Comparison of ENCODE assay signal across 33 mouse cellular contexts in the genomic region with DNA sequence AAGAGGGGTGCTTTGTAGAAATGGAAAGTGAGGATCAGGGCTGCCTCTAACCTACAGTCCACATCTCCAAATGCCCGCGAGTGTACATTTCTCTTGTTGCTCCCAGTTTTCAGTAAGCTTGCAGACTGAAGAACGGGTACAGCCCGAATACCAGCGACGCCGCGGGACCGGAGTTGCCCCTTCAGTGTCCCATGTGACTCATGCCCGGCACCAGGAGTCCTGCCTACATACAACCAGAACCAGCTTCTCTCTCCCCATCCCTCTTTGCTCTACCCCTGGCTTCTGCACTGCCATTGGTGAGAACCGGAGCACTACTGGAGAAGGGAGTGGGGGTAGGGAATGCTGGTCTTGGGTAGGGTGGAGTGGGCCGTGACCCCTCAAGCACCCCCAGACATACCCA. TPM values are rescaled to one million over a fixed set of nuclear protein-coding genes. Genes with fewer than 3 reads are reported as not detected.
"Had no signal": no experiment of that assay in that cellular context is flagged by ENCODE, and none has a peak within 500 bp of the region (broad histone marks: within the 10 kb centered on the region; RNA-seq: fewer than 3 reads in every experiment).

No protein-coding gene starts in this region.

- H3K27me3 ChIP-seq: heart, embryonic 12.5 days; hindbrain, embryonic 13.5 days; hindbrain, embryonic 15.5 days; limb, embryonic 13.5 days; limb, embryonic 15.5 days had no signal

- H3K4me2 ChIP-seq: heart, embryonic 12.5 days; hindbrain, embryonic 13.5 days; hindbrain, embryonic 15.5 days; limb, embryonic 13.5 days; limb, embryonic 15.5 days; liver, embryonic 11.5 days had no signal

- DNase-seq: gastrocnemius, postnatal 14 days; gastrocnemius, postnatal 36 days; heart, adult 2 months; heart, postnatal 10 days; heart, postnatal 36 days; kidney, adult 11 months; kidney, adult 2 months; kidney, adult 9 months; kidney, postnatal 14 days; kidney, postnatal 36 days; layer of hippocampus, adult 9-11 months; layer of hippocampus, postnatal 36 days; left cerebral cortex, postnatal 4 days; lung, adult 18-20 months had no signal

- H3K4me3 ChIP-seq: heart, adult 2 months; heart, embryonic 12.5 days; hindbrain, embryonic 13.5 days; hindbrain, embryonic 15.5 days; limb, embryonic 13.5 days; limb, embryonic 15.5 days had no signal

- ATAC-seq: hindbrain, postnatal 0 days; intestine, embryonic 16.5 days had no signal

- H3K27ac ChIP-seq: heart, adult 2 months; hindbrain, embryonic 13.5 days; hindbrain, embryonic 15.5 days; hindbrain, postnatal 0 days; limb, embryonic 13.5 days; limb, embryonic 15.5 days; liver, embryonic 14.5 days had no signal

- H3K9me3 ChIP-seq: heart, embryonic 12.5 days; hindbrain, embryonic 13.5 days; hindbrain, embryonic 15.5 days; limb, embryonic 13.5 days; limb, embryonic 15.5 days had no signal

- H3K9ac ChIP-seq: heart, embryonic 12.5 days; hindbrain, embryonic 15.5 days; limb, embryonic 13.5 days; limb, embryonic 15.5 days; liver, embryonic 14.5 days had no signal

RNA-seq across cellular contexts. Expression of a gene that starts 2.9 kb away (rescaled TPM):
- total RNA-seq: gastrocnemius, adult 8-10 months; hindbrain, postnatal 0 days; layer of hippocampus, adult 18-20 months; layer of hippocampus, adult 8-10 months; layer of hippocampus, postnatal 14 days; layer of hippocampus, postnatal 36 days; left cerebral cortex, adult 18-20 months; left cerebral cortex, postnatal 10 days; left cerebral cortex, postnatal 4 days had no signal
- polyA plus RNA-seq: heart, embryonic 14.5 days; hindbrain, embryonic 13.5 days; large intestine, adult 2 months; limb, embryonic 11.5 days; liver, embryonic 14.5 days; liver, embryonic 16.5 days had no signal
